Mouse (Mus musculus): ENCODE data around the gene Bdp1.

DNA sequence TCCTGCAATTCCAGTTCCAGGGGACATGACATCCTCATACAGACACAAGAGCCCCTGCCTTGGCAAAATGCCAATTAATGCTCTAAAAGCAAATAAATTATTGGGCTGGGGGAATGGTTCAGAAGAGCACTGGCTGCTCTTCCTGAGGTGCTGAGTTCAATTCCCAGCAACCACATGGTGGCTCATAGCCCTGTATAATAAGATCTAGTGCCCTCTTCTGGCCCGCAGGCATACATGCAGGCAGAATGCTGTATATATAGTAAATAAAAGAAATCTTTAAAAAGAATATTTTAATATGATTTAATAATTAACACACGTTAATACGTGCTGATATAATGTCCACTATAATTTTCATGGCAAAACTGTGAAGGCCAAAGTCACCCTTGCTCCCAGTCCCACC is 105.8 kb downstream of the Bdp1 start:
- TF ChIP-seq CTCF (IDR thresholded peaks at IDR 0.05; ENCODE audit: insufficient read depth, low read length) (peak; percentile 7; the same call in 1 of the 2 replicates), POLR2A (IDR thresholded peaks at IDR 0.05; ENCODE audit: borderline replicate concordance, extremely low read depth, low read depth, low read length) (no peak)
